Mouse (Mus musculus) ES-E14 (cell line): ENCODE results near the gene Dnm2.

Experiments
- CHD2 ChIP-seq: IDR thresholded peaks from 2 replicates; pipeline ENCODE4 v1.6.1; 2014; ENCODE audit warnings: mild to moderate bottlenecking, low read depth, low read length, inconsistent platforms
- HCFC1 ChIP-seq: IDR thresholded peaks from 2 replicates; pipeline ENCODE4 v1.6.1; 2012; ENCODE audit warnings: low read length, inconsistent platforms, borderline replicate concordance; ENCODE audit not compliant: insufficient read depth
- MAFK ChIP-seq: IDR thresholded peaks from 2 replicates; pipeline ENCODE4 v1.6.1; 2014; ENCODE audit warnings: mild to moderate bottlenecking, low read depth, low read length, inconsistent platforms; ENCODE audit not compliant: insufficient read depth
- ZC3H11A ChIP-seq: IDR thresholded peaks from 2 replicates; pipeline ENCODE4 v1.6.1; 2012; ENCODE audit warnings: low read depth, mild to moderate bottlenecking, inconsistent platforms, low read length, borderline replicate concordance
- ZNF384 ChIP-seq: IDR thresholded peaks from 2 replicates; pipeline ENCODE4 v1.6.1; 2012; ENCODE audit warnings: low read depth, low read length, inconsistent platforms

DNA sequence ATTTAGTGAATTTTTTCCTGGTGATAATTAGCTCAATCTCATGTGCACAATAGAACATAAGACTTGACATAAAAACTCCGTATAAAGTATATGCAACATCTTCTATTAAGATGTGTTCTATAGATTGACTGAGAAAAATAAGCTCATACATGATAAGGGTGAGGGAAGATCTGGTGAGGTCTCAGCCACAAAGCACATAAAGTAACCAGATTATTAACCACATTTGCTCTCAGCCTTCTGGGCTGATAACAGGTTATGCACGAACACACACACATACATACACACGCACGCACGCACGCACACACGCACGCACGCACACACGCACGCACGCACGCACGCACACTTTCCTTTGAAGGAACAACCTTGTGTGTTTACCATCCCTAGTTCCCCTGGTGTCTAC lies 111.8 kb downstream of the Dnm2 start:
- TF ChIP-seq ZC3H11A (no peak), MAFK (no peak), HCFC1 (no peak), CHD2 (no peak), ZNF384 (no peak)
